Comparison of ENCODE assay signal across 9 mouse cellular contexts in genomic region chr7:109618721-109619120, GRCm38 (mm10).
DNase-seq lines count a peak whose midpoint lies in the region; ATAC-seq and TF ChIP-seq lines count a peak whose summit lies in the region.
"Had no signal": no experiment of that assay in that cellular context is flagged by ENCODE, and none has a peak within 500 bp of the region (broad histone marks: within the 10 kb centered on the region; RNA-seq: fewer than 3 reads in every experiment).

No protein-coding gene starts in this region.

- H3K4me3 ChIP-seq in heart, embryonic 12.5 days = no peak overlapping the region
- no peak overlapping the region for H3K4me3 ChIP-seq in cerebellum, adult 2 months (replicated peaks; ENCODE audit: insufficient read depth, low read depth, low read length)
- no peak overlapping the region for H3K4me3 ChIP-seq in neural tube, embryonic 11.5 days (ENCODE audit: low read depth, low read length)
- H3K4me3 ChIP-seq: lung, embryonic 15.5 days had no signal

- no peak overlapping the region for H3K4me2 ChIP-seq in heart, embryonic 12.5 days
- no peak overlapping the region for H3K4me2 ChIP-seq in neural tube, embryonic 11.5 days (ENCODE audit: low read depth)
- H3K4me2 ChIP-seq: lung, embryonic 15.5 days had no signal

- DNase-seq in heart, adult 18-20 months = peak; percentile 74 to 90
- DNase-seq in ES-CJ7 (ENCODE audit: low read depth, low spot score) = peak; percentile 73
- DNase-seq in cerebellum, adult 2 months = peak; percentile 59 to 62
- DNase-seq in gastrocnemius, postnatal 25 days = peak; percentile 34
- peak; percentile 53 to 56 for DNase-seq in layer of hippocampus, postnatal 36 days
- DNase-seq in neural tube, embryonic 11.5 days (ENCODE audit: low spot score) = peak; percentile 59
- peak; percentile 48 for DNase-seq in thymus, postnatal 0 days (ENCODE audit: low spot score)

- H3K4me1 ChIP-seq in heart, embryonic 12.5 days (replicated peaks) = peaks cover 72% of the 10 kb centered on the region
- peaks cover 14% of the 10 kb centered on the region; the same call in 1 of the 2 replicates for H3K4me1 ChIP-seq in cerebellum, adult 2 months (ENCODE audit: control insufficient read depth, insufficient read depth, low read length)
- H3K4me1 ChIP-seq in neural tube, embryonic 11.5 days (ENCODE audit: control insufficient read depth, insufficient read depth, low read length) = peaks cover 27% of the 10 kb centered on the region

- no peaks in the 10 kb centered on the region for H3K27me3 ChIP-seq in heart, embryonic 12.5 days (replicated peaks)
- H3K27me3 ChIP-seq in cerebellum, adult 2 months (ENCODE audit: control insufficient read depth, insufficient read depth, low read length) = no peaks in the 10 kb centered on the region
- H3K27me3 ChIP-seq in neural tube, embryonic 11.5 days (ENCODE audit: control insufficient read depth, insufficient read depth, low read length) = no peaks in the 10 kb centered on the region
- H3K27me3 ChIP-seq: lung, embryonic 15.5 days had no signal

- TF ChIP-seq POLR2A in cerebellum, adult 2 months (IDR thresholded peaks at IDR 0.05; ENCODE audit: borderline replicate concordance, insufficient read depth, low read length) = no peak

- no peak overlapping the region for H3K27ac ChIP-seq in heart, embryonic 12.5 days (ENCODE audit: poor library complexity, severe bottlenecking)
- H3K27ac ChIP-seq in cerebellum, adult 2 months (ENCODE audit: insufficient read depth, low read length) = no peak overlapping the region
- H3K27ac ChIP-seq in neural tube, embryonic 11.5 days (ENCODE audit: low read depth, low read length) = no peak overlapping the region

- no peak overlapping the region for H3K9ac ChIP-seq in heart, embryonic 12.5 days
- no peak overlapping the region for H3K9ac ChIP-seq in neural tube, embryonic 11.5 days (ENCODE audit: low read length)
- H3K9ac ChIP-seq: lung, embryonic 15.5 days had no signal

- ATAC-seq in heart, embryonic 12.5 days (ENCODE audit: insufficient number of reproducible peaks, low FRiP score) = no peak
- no peak for ATAC-seq in neural tube, embryonic 11.5 days (ENCODE audit: insufficient read depth, low FRiP score, low TSS enrichment)

- H3K9me3 ChIP-seq in heart, embryonic 12.5 days (replicated peaks) = no peaks in the 10 kb centered on the region
- H3K9me3 ChIP-seq in neural tube, embryonic 11.5 days (ENCODE audit: control insufficient read depth, low read length) = no peaks in the 10 kb centered on the region
- H3K9me3 ChIP-seq: lung, embryonic 15.5 days had no signal

- 28% methylated on average over 6 of the region's 6 CpGs for WGBS in heart, embryonic 12.5 days
- WGBS in cerebellum, adult 2 months = 20% methylated on average over 6 of the region's 6 CpGs
- WGBS in neural tube, embryonic 11.5 days = 25% methylated on average over 6 of the region's 6 CpGs

- peak; percentile 67; the same call in 1 of the 2 replicates for TF ChIP-seq CTCF in cerebellum, adult 2 months (IDR thresholded peaks at IDR 0.05; ENCODE audit: borderline replicate concordance, insufficient read depth, low read depth, low read length)

- H3K36me3 ChIP-seq in heart, embryonic 12.5 days = peaks cover 3% of the 10 kb centered on the region; the same call in 1 of the 2 replicates
- no peaks in the 10 kb centered on the region for H3K36me3 ChIP-seq in neural tube, embryonic 11.5 days (ENCODE audit: control insufficient read depth, insufficient read depth, low read length)
- H3K36me3 ChIP-seq: lung, embryonic 15.5 days had no signal
